Mouse (Mus musculus) Patski (cell line): ENCODE results near the gene Plcb3. TPM values are rescaled to one million over a fixed set of nuclear protein-coding genes. Genes with fewer than 3 reads are reported as not detected.

Experiments used
- ATAC-seq: fragments of 100-300 bp; one replicate; pipeline ENCODE4 v1.8.0; 2021
- CTCF ChIA-PET: fragments of 350-600 bp; sonication (Branson Sonifier 250); formaldehyde crosslinking; loops from one replicate; lab custom pipeline; 2022; ENCODE audit warnings: inconsistent platforms; lab: Charles Lee
- POLR2A ChIA-PET: fragments of 350-600 bp; sonication (Branson Sonifier 250); formaldehyde crosslinking; loops from one replicate; lab custom pipeline; 2022; ENCODE audit warnings: antibody characterized with exemption, inconsistent platforms; lab: Charles Lee
- DNase-seq: peaks from one replicate; pipeline ENCODE4 v3.0.0-alpha.2; 2011; ENCODE audit warnings: low read depth, low spot score
- H3K27me3 ChIP-seq: fragments of 371-371 bp; one replicate; pipeline ENCODE4 v1.5.1; 2021
- CTCF ChIP-seq: fragments of 100-300 bp; IDR thresholded peaks from one replicate; pipeline ENCODE4 v1.5.1; 2021
- in situ Hi-C: fragments of 300-500 bp; cut with MboI; formaldehyde crosslinking; loops from 3 replicates; pipeline ENCODE4 v1.11.1; 2018; ENCODE audit warnings: low pct_unique_long_range_greater_than_20kb, mixed read lengths
- polyA plus RNA-seq: library from polyadenylated mRNA; unstranded; gene quantifications from one replicate; pipeline ENCODE4 v1.2.3, GENCODE M21; 2021

The Plcb3 gene
- polyA plus RNA-seq, 1 experiment from 2014 or later = 59.6 TPM

GRCm38 (mm10) chr19:6955424-6955823, 20.8 kb downstream of the Plcb3 start:
- CTCF ChIA-PET = interaction anchor here (1.4 to 2.0 kb wide), 4 partner anchors 12 to 24 kb away, joined by 4 to 5 read pairs (median 5); partner anchors contain the start of genes Bad, Gpr137, Plcb3 and Ppp1r14b
- ATAC-seq (no peak), DNase-seq (no peak)
- TF ChIP-seq CTCF = no peak
- H3K27me3 ChIP-seq = no peaks in the 10 kb centered on the region
- in situ Hi-C loops = no loop called here
- POLR2A ChIA-PET = interaction anchor here (1.3 kb wide), 2 partner anchors 14 to 20 kb away, joined by 3 to 4 read pairs; partner anchors contain the start of genes Bad and Gpr137

GRCm38 (mm10) chr19:6954046-6954445, 22.2 kb downstream of the Plcb3 start:
- in situ Hi-C loops = no loop called here
- no peak for TF ChIP-seq CTCF
- POLR2A ChIA-PET = interaction anchor here (2.6 to 5.0 kb wide), 3 partner anchors 9 to 22 kb away, joined by 12 to 75 read pairs (median 44); partner anchors contain the start of genes Bad, Gpr137, Plcb3 and Ppp1r14b
- DNase-seq = no peak
- CTCF ChIA-PET = interaction anchor here (1.2 to 2.0 kb wide), 4 partner anchors 13 to 26 kb away, joined by 4 to 10 read pairs (median 5); partner anchors contain the start of genes Bad and Gpr137
- ATAC-seq = no peak
- H3K27me3 ChIP-seq = no peaks in the 10 kb centered on the region

GRCm38 (mm10) chr19:6952712-6953037, 23.6 kb downstream of the Plcb3 start:
- DNase-seq = no peak
- H3K27me3 ChIP-seq = no peaks in the 10 kb centered on the region
- POLR2A ChIA-PET = interaction anchor here (1.0 to 5.0 kb wide), 8 partner anchors 10 to 39 kb away, joined by 4 to 75 read pairs (median 9); partner anchors contain the start of genes Bad, Dnajc4, Esrra and Gpr137
- no peak for TF ChIP-seq CTCF
- ATAC-seq = no peak
- CTCF ChIA-PET = interaction anchor here (0.9 to 3.5 kb wide), 8 partner anchors 10 to 27 kb away, joined by 3 to 21 read pairs (median 8); partner anchors contain the start of genes Bad, Gpr137 and Plcb3
- in situ Hi-C loops = no loop called here

GRCm38 (mm10) chr19:6951994-6952711, 24.1 kb downstream of the Plcb3 start:
- DNase-seq = no peak
- in situ Hi-C loops = no loop called here

GRCm38 (mm10) chr19:6951381-6951968, 24.8 kb downstream of the Plcb3 start:
- POLR2A ChIA-PET = interaction anchor here (1.0 to 5.0 kb wide), 13 partner anchors 8 to 43 kb away, joined by 3 to 75 read pairs (median 6); partner anchors contain the start of genes Bad, Catsperz, Dnajc4 and Esrra
- in situ Hi-C loops = no loop called here
- peak; percentile 55 for ATAC-seq

More at GRCm38 (mm10) chr19:6951994-6952711, 24.1 kb downstream of the Plcb3 start:
- TF ChIP-seq CTCF = no peak
- ATAC-seq = peak; percentile 23
- no peaks in the 10 kb centered on the region for H3K27me3 ChIP-seq
- ChIA-PET CTCF (interaction anchor here (0.9 to 3.5 kb wide), 8 partner anchors 10 to 33 kb away, joined by 3 to 21 read pairs (median 8); partner anchors contain the start of genes Bad, Gpr137 and Plcb3), POLR2A (interaction anchor here (1.0 to 5.0 kb wide), 10 partner anchors 7 to 40 kb away, joined by 4 to 75 read pairs (median 6); partner anchors contain the start of genes Bad, Dnajc4, Esrra and Gpr137)

GRCm38 (mm10) chr19:6950613-6951153, 25.6 kb downstream of the Plcb3 start:
- in situ Hi-C loops = no loop called here
- CTCF ChIA-PET = interaction anchor here (0.9 to 3.5 kb wide), 8 partner anchors 9 to 32 kb away, joined by 3 to 21 read pairs (median 4); partner anchors contain the start of genes Bad and Gpr137
- TF ChIP-seq CTCF = no peak
- POLR2A ChIA-PET = interaction anchor here (0.7 to 5.0 kb wide), 11 partner anchors 9 to 43 kb away, joined by 3 to 75 read pairs (median 6); partner anchors contain the start of genes Bad, Catsperz, Gpr137 and Plcb3
- no peaks in the 10 kb centered on the region for H3K27me3 ChIP-seq
- ATAC-seq (peak; percentile 22), DNase-seq (no peak)

More at GRCm38 (mm10) chr19:6951381-6951968, 24.8 kb downstream of the Plcb3 start:
- no peak for DNase-seq
- TF ChIP-seq CTCF = no peak
- CTCF ChIA-PET = interaction anchor here (0.9 to 3.5 kb wide), 9 partner anchors 10 to 33 kb away, joined by 3 to 21 read pairs (median 7); partner anchors contain the start of genes Bad, Gpr137 and Plcb3
- H3K27me3 ChIP-seq = no peaks in the 10 kb centered on the region

- no peak for DNase-seq
- CTCF ChIA-PET = interaction anchor here (1.0 to 3.5 kb wide), 6 partner anchors 8 to 30 kb away, joined by 3 to 21 read pairs (median 4); partner anchors contain the start of genes Bad and Gpr137
- TF ChIP-seq CTCF = no peak
- POLR2A ChIA-PET = interaction anchor here (0.7 to 5.0 kb wide), 6 partner anchors 9 to 42 kb away, joined by 3 to 75 read pairs (median 6); partner anchors contain the start of genes Bad, Gpr137, Plcb3 and Ppp1r14b
- H3K27me3 ChIP-seq = no peaks in the 10 kb centered on the region
- no peak for ATAC-seq
- in situ Hi-C loops = no loop called here
Measured at GRCm38 (mm10) chr19:6949951-6950350, 26.3 kb downstream of the Plcb3 start.

GRCm38 (mm10) chr19:6949532-6949931, 26.7 kb downstream of the Plcb3 start:
- no peak for TF ChIP-seq CTCF
- H3K27me3 ChIP-seq = no peaks in the 10 kb centered on the region
- in situ Hi-C loops = no loop called here
- POLR2A ChIA-PET = interaction anchor here (1.3 to 5.0 kb wide), 5 partner anchors 8 to 40 kb away, joined by 4 to 75 read pairs (median 6); partner anchors contain the start of genes Bad, Esrra, Gpr137 and Plcb3
- no peak for ATAC-seq
- no peak for DNase-seq
- CTCF ChIA-PET = interaction anchor here (1.1 to 3.5 kb wide), 2 partner anchors 8 to 29 kb away, joined by 3 to 21 read pairs; partner anchors contain the start of genes Bad and Gpr137

GRCm38 (mm10) chr19:6948186-6948585, 28.1 kb downstream of the Plcb3 start:
- no peak for TF ChIP-seq CTCF
- ChIA-PET POLR2A (interaction anchor here (0.7 to 1.5 kb wide), 2 partner anchors 8 to 26 kb away, joined by 3 to 4 read pairs; partner anchors contain the start of gene Esrra), CTCF (interaction anchor here (1.1 kb wide), 1 partner anchor 22 kb away, joined by 3 read pairs; no protein-coding TSS in a partner anchor)
- no peak for DNase-seq
- in situ Hi-C loops = no loop called here
- H3K27me3 ChIP-seq = no peaks in the 10 kb centered on the region
- no peak for ATAC-seq
